Mouse (Mus musculus): ENCODE results near the gene Fiz1. TPM values are rescaled to one million over a fixed set of nuclear protein-coding genes. Genes with fewer than 3 reads are reported as not detected.
"Not testable (repeated sequence)": the region's sequence is repeated elsewhere in the genome, so short reads cannot be mapped to it uniquely, and the experiment has no call there.

The Fiz1 gene
- polyA plus RNA-seq, 1 experiment from 2014 or later, result 33.5 TPM

- DNase-seq (ENCODE audit: low spot score), result no peak
Observed at GRCm38 (mm10) chr7:5008229-5008628, 6.3 kb downstream of the Fiz1 start.

GRCm38 (mm10) chr7:5002876-5003275 is 11.6 kb downstream of the Fiz1 start:
- not testable (repeated sequence) for DNase-seq (ENCODE audit: low spot score)

GRCm38 (mm10) chr7:4999876-5000275 is 14.6 kb downstream of the Fiz1 start:
- DNase-seq (ENCODE audit: low spot score), result peak; percentile 29

- no peak for DNase-seq (ENCODE audit: low spot score)
Observed at GRCm38 (mm10) chr7:4996934-4997333, 17.6 kb downstream of the Fiz1 start.

GRCm38 (mm10) chr7:4996003-4996895 is 18.2 kb downstream of the Fiz1 start, which contains the start of gene Zfp579:
Gene Zfp579 (minus strand): TSS chr7:4996158.
- DNase-seq (ENCODE audit: low spot score), result peak; percentile 84

- no peak for DNase-seq (ENCODE audit: low spot score)
Observed at GRCm38 (mm10) chr7:4995268-4996002, 19.1 kb downstream of the Fiz1 start.

GRCm38 (mm10) chr7:4993999-4994788 is 20.3 kb downstream of the Fiz1 start:
- DNase-seq (ENCODE audit: low spot score), result no peak

- DNase-seq (ENCODE audit: low spot score), result no peak
Observed at GRCm38 (mm10) chr7:4993347-4993998, 21.0 kb downstream of the Fiz1 start.

- DNase-seq (ENCODE audit: low spot score), result no peak
Observed at GRCm38 (mm10) chr7:4988250-4988649, 26.2 kb downstream of the Fiz1 start.

GRCm38 (mm10) chr7:4976832-4977231 is 37.7 kb downstream of the Fiz1 start:
- no peak for DNase-seq (ENCODE audit: low spot score)

GRCm38 (mm10) chr7:4975455-4975854 is 39.0 kb downstream of the Fiz1 start:
- DNase-seq (ENCODE audit: low spot score), result no peak

GRCm38 (mm10) chr7:4972321-4973047 is 42.0 kb downstream of the Fiz1 start:
- DNase-seq (ENCODE audit: low spot score), result no peak

GRCm38 (mm10) chr7:4971710-4972109 is 42.8 kb downstream of the Fiz1 start:
- DNase-seq (ENCODE audit: low spot score), result no peak

- DNase-seq (ENCODE audit: low spot score), result no peak
Observed at GRCm38 (mm10) chr7:4971068-4971467, 43.4 kb downstream of the Fiz1 start, which contains the start of gene Sbk3. Gene Sbk3 (minus strand): TSS chr7:4971168.

- no peak for DNase-seq (ENCODE audit: low spot score)
Observed at GRCm38 (mm10) chr7:4964988-4965387, 49.5 kb downstream of the Fiz1 start.

- DNase-seq (ENCODE audit: low spot score), result peak; percentile 87
Observed at GRCm38 (mm10) chr7:4964272-4964671, 50.2 kb downstream of the Fiz1 start, which contains the start of gene Sbk2. Gene Sbk2 (minus strand): TSS chr7:4964406.

GRCm38 (mm10) chr7:4963527-4963926 is 51.0 kb downstream of the Fiz1 start:
- DNase-seq (ENCODE audit: low spot score), result no peak

GRCm38 (mm10) chr7:4957361-4957760 is 57.1 kb downstream of the Fiz1 start:
- no peak for DNase-seq (ENCODE audit: low spot score)
